Mouse (Mus musculus) stomach, embryonic 16.5 days (tissue): ENCODE measurements at regions not wholly inside any gene's neighbourhood (a gene's known extent, or its start where the extent isn't known, plus 50 kb on each side); places are given as distances from the start of the nearest gene placed in this dataset.

Source experiments
- ATAC-seq: fragments of 200-750 bp; cut with Nextera tagmentation; 2 replicates; pipeline ENCODE4 v1.8.0; 2017; ENCODE audit warnings: moderate number of reproducible peaks, moderate TSS enrichment; ENCODE audit not compliant: insufficient read depth, low FRiP score
- H3K27ac ChIP-seq: fragments of 300-500 bp; sonication (generic); 2 replicates; pipeline ENCODE4 v1.5.1; 2014; ENCODE audit warnings: low read length
- H3K27me3 ChIP-seq: fragments of 300-500 bp; sonication (generic); 2 replicates; pipeline ENCODE4 v1.6.1; 2014; ENCODE audit warnings: low read length, control low read depth, mixed read lengths; ENCODE audit not compliant: control insufficient read depth, insufficient read depth
- H3K36me3 ChIP-seq: fragments of 300-500 bp; sonication (generic); 2 replicates; pipeline ENCODE4 v1.6.1; 2014; ENCODE audit warnings: low read length; ENCODE audit not compliant: control insufficient read depth, insufficient read depth
- H3K4me1 ChIP-seq: fragments of 300-500 bp; sonication (generic); 2 replicates; pipeline ENCODE4 v1.6.1; 2014; ENCODE audit warnings: low read length, control low read depth, mixed read lengths; ENCODE audit not compliant: control insufficient read depth, insufficient read depth
- H3K4me2 ChIP-seq: fragments of 300-500 bp; sonication (generic); 2 replicates; pipeline ENCODE4 v1.6.1; 2014; ENCODE audit warnings: low read depth, low read length, mixed read lengths
- H3K4me3 ChIP-seq: fragments of 300-500 bp; sonication (generic); replicated peaks from 2 replicates; pipeline ENCODE4 v1.5.1; 2014; ENCODE audit warnings: mild to moderate bottlenecking, low read length
- H3K9ac ChIP-seq: fragments of 300-500 bp; sonication (generic); 2 replicates; pipeline ENCODE4 v1.6.1; 2014; ENCODE audit warnings: low read length
- H3K9me3 ChIP-seq: fragments of 300-500 bp; sonication (generic); replicated peaks from 2 replicates; pipeline ENCODE4 v1.6.1; 2016; ENCODE audit warnings: low read length, control low read depth; ENCODE audit not compliant: control insufficient read depth
- WGBS: fragments of 180-500 bp; shearing (Covaris S2); extraction: QIAGEN DNeasy Blood & Tissue Kit; methylation state at CpG from one replicate; pipeline ENCODE4 v1.1.7; 2014; 5-methylcytosine and 5-hydroxymethylcytosine counted together

GRCm38 (mm10) chr14:46071244-46071643 lies 308.0 kb upstream of the Gm15217 start:
- Histone ChIP-seq H3K4me3 (no peak overlapping the region), H3K27me3 (no peaks in the 10 kb centered on the region), H3K4me1 (no peaks in the 10 kb centered on the region), H3K9me3 (no peaks in the 10 kb centered on the region), H3K4me2 (no peak overlapping the region), H3K36me3 (no peaks in the 10 kb centered on the region), H3K9ac (no peak overlapping the region), H3K27ac (no peak overlapping the region)
- WGBS = 79% methylated on average over 5 of the region's 5 CpGs
- no peak for ATAC-seq

GRCm38 (mm10) chr14:46076738-46077137 lies 302.5 kb upstream of the Gm15217 start:
- H3K9ac ChIP-seq = no peak overlapping the region
- H3K4me1 ChIP-seq = no peaks in the 10 kb centered on the region
- no peaks in the 10 kb centered on the region for H3K9me3 ChIP-seq
- H3K36me3 ChIP-seq = no peaks in the 10 kb centered on the region
- no peak overlapping the region for H3K4me2 ChIP-seq
- no peaks in the 10 kb centered on the region for H3K27me3 ChIP-seq
- H3K4me3 ChIP-seq = no peak overlapping the region
- WGBS = 88% methylated on average over 2 of the region's 2 CpGs
- no peak for ATAC-seq
- H3K27ac ChIP-seq = no peak overlapping the region

GRCm38 (mm10) chr14:46077406-46078131 lies 301.6 kb upstream of the Gm15217 start:
- H3K9ac ChIP-seq = no peak overlapping the region
- H3K4me3 ChIP-seq = no peak overlapping the region
- no peaks in the 10 kb centered on the region for H3K9me3 ChIP-seq
- no peak overlapping the region for H3K4me2 ChIP-seq
- WGBS = 69% methylated on average over 11 of the region's 11 CpGs
- H3K4me1 ChIP-seq = no peaks in the 10 kb centered on the region
- no peak for ATAC-seq
- H3K36me3 ChIP-seq = no peaks in the 10 kb centered on the region
- H3K27ac ChIP-seq = no peak overlapping the region
- H3K27me3 ChIP-seq = no peaks in the 10 kb centered on the region

- Histone ChIP-seq H3K36me3 (no peaks in the 10 kb centered on the region), H3K4me3 (no peak overlapping the region), H3K9ac (no peak overlapping the region), H3K4me2 (no peak overlapping the region), H3K4me1 (no peaks in the 10 kb centered on the region), H3K9me3 (no peaks in the 10 kb centered on the region), H3K27ac (no peak overlapping the region), H3K27me3 (no peaks in the 10 kb centered on the region)
- ATAC-seq = no peak
- WGBS = 89% methylated on average over 5 of the region's 5 CpGs
Measured at GRCm38 (mm10) chr14:46082646-46083045, 296.6 kb upstream of the Gm15217 start.

- H3K9me3 ChIP-seq = no peaks in the 10 kb centered on the region
- H3K36me3 ChIP-seq = no peaks in the 10 kb centered on the region
- no peaks in the 10 kb centered on the region for H3K27me3 ChIP-seq
- 50% methylated on average over 12 of the region's 12 CpGs for WGBS
- no peaks in the 10 kb centered on the region for H3K4me1 ChIP-seq
- no peak overlapping the region for H3K9ac ChIP-seq
- peak overlapping the region; percentile 54 for H3K27ac ChIP-seq
- no peak overlapping the region for H3K4me3 ChIP-seq
- peak; percentile 60; the same call in 1 of the 2 replicates for ATAC-seq
- no peak overlapping the region for H3K4me2 ChIP-seq
Measured at GRCm38 (mm10) chr14:46088968-46089691, 290.1 kb upstream of the Gm15217 start.

- H3K4me1 ChIP-seq = no peaks in the 10 kb centered on the region
- H3K4me2 ChIP-seq = no peak overlapping the region
- H3K9ac ChIP-seq = no peak overlapping the region
- H3K9me3 ChIP-seq = no peaks in the 10 kb centered on the region
- no peak overlapping the region for H3K4me3 ChIP-seq
- H3K27me3 ChIP-seq = no peaks in the 10 kb centered on the region
- WGBS = 79% methylated on average over 3 of the region's 3 CpGs
- no peak overlapping the region for H3K27ac ChIP-seq
- ATAC-seq = no peak
- H3K36me3 ChIP-seq = no peaks in the 10 kb centered on the region
Measured at GRCm38 (mm10) chr14:46115950-46116349, 263.3 kb upstream of the Gm15217 start.

- H3K9ac ChIP-seq = no peak overlapping the region
- WGBS = 82% methylated on average over 1 of the region's 1 CpGs
- H3K4me3 ChIP-seq = no peak overlapping the region
- H3K9me3 ChIP-seq = no peaks in the 10 kb centered on the region
- no peaks in the 10 kb centered on the region for H3K36me3 ChIP-seq
- no peaks in the 10 kb centered on the region for H3K27me3 ChIP-seq
- no peak overlapping the region for H3K4me2 ChIP-seq
- H3K27ac ChIP-seq = no peak overlapping the region
- no peaks in the 10 kb centered on the region for H3K4me1 ChIP-seq
- ATAC-seq = no peak
Measured at GRCm38 (mm10) chr14:46126541-46126940, 252.7 kb upstream of the Gm15217 start.

- WGBS = 43% methylated on average over 3 of the region's 3 CpGs
- ATAC-seq = no peak
- Histone ChIP-seq H3K27ac (no peak overlapping the region), H3K9me3 (no peaks in the 10 kb centered on the region), H3K4me3 (no peak overlapping the region), H3K36me3 (no peaks in the 10 kb centered on the region), H3K4me2 (no peak overlapping the region), H3K27me3 (no peaks in the 10 kb centered on the region), H3K9ac (no peak overlapping the region), H3K4me1 (no peaks in the 10 kb centered on the region)
Measured at GRCm38 (mm10) chr14:46129762-46130161, 249.5 kb upstream of the Gm15217 start.

GRCm38 (mm10) chr14:46144175-46144574 lies 235.0 kb upstream of the Gm15217 start:
- ATAC-seq = no peak
- Histone ChIP-seq H3K9me3 (0 out of 2 replicates have a peak, but pooled peaks cover 3% of the 10 kb centered on the region), H3K9ac (no peak overlapping the region), H3K27ac (no peak overlapping the region), H3K27me3 (no peaks in the 10 kb centered on the region), H3K4me3 (no peak overlapping the region), H3K4me1 (no peaks in the 10 kb centered on the region), H3K36me3 (no peaks in the 10 kb centered on the region), H3K4me2 (no peak overlapping the region)
- 32% methylated on average over 4 of the region's 4 CpGs for WGBS
